Mouse (Mus musculus) heart, postnatal 4 days (tissue): Measurements from ENCODE around the gene Ptges3l. TPM values are rescaled to one million over a fixed set of nuclear protein-coding genes. Genes with fewer than 3 reads are reported as not detected.
A peak's percentile ranks its signal among the peaks of the same experiment; 100 is the strongest.
"Not testable (repeated sequence)": the region's sequence is repeated elsewhere in the genome, so short reads cannot be mapped to it uniquely, and the experiment has no call there.

Experiments used
- DNase-seq: peaks from one replicate; pipeline ENCODE4 v3.0.0; 2021
- microRNA-seq, 2 experiments: library from miRNA; unstranded; fragments of <30 nt; microRNA quantifications; one replicate each; pipeline ENCODE4 v1.2.0; 2021 to 2022
- total RNA-seq, 2 experiments: library from RNA; stranded (reverse); gene quantifications; 2 replicates each; pipeline ENCODE4 v1.2.3; 2021

The Ptges3l gene
- total RNA-seq, 2 experiments from 2014 or later = 50.6 to 52.8 TPM

DNA sequence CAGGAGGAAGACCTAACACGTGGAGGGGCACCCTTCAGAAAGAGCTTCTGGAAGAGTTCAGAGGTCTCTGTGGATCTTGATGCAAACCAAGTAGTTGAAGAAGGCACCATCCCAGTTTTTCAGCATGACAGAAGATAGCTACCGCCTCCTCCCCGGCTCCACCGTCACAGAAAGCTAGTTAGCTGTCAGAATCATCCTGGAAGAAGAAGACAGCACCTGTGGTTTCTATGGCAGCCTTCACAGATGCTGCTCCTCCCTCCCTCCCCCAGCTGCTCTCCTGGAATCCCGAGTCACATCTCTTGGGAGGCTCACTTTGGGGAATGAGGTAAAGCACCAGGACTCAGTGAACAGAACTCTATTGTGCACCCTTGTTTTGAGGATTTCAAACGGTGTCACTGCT, 6.1 kb downstream of the Ptges3l start:
- no peak for DNase-seq

DNA sequence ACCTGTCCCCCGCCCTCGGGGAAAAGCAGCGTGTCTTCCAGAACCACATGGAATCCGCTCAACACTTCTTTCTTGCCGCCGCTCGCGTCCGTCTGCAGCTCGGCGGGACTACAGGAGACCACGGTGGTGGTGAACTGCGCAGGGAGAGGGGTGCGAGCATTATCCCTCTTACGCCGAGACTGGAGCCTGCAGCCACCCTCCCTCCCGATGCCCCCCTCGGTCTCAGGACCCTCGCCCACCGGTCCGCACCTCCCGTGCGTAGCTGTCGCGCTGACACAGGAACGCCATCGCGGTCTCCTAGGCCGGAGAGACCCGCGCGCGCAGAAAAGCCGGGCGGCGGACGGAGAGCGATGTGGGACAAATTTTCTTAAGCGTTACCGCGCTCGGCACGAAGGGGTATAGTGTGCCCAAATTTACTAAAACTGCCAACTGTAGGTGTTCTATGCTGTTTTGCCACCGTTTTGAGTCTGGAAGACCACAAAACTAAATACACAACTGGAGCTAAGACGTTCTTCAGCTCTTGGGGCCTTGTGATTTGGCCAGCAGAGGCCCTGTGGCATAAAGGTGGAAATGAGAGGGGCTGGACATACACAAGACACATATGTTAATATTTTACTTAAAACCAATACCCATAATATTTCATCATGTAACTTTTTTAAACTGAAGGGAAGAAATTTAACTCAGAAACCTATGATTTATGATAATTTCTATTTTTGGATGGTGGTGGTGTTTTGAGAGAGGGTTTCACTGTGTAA, 7.9 kb downstream of the Ptges3l start, which contains the start of gene Aarsd1:
TSS of gene Aarsd1 (minus strand) at position 515 of the 755 bp plus-strand sequence.
- peak; percentile 94 for DNase-seq

DNA sequence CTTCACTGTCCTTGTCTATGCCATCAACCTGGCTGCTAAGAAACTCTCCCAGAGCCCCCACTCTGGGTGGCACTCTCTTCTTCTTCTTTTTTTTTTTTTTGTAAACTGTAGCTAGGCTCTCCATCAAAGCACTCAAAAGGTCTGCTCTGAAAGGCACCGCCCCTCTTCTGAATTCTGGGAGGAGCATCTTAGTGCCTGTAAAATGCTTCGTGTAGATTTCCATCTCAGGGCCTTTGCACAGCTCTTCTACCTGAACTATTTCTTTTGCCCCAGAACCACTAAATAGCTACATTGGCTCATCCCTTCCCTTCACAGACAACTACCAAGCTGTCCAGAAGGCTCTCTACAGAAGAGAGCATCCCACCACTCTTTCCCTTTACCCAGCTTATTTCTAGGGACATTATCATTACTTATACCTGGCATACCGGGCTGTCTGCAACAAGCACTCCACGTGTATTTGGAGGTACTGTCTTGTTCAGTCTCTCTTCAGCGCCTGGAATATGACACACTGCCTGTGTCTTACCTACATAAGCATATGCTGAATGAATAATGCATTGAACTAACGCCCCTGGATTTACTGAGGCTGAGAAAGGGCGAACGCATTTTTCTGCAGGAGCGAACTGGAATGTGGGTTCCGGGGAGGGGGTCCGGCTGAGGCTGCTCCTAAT, 8.6 kb downstream of the Ptges3l start:
- DNase-seq = no peak

DNA sequence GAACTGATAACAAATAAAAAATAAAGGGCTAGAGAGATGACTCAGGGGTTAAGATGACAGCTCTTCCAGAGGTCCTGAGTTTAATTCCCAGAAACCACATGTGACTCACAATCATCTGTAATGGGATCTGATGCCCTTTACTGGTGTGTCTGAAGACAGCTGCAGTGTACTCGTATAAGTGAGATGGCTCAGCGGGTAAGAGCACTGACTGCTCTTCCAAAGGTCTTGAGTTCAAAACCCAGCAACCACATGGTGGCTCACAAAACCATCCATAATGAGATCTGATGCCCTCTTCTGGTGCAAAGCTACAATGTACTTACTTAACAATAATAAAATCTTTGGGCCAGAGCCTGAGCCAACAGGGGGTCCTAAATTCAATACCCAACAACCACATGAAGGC, 9.8 kb downstream of the Ptges3l start:
- no peak for DNase-seq

DNA sequence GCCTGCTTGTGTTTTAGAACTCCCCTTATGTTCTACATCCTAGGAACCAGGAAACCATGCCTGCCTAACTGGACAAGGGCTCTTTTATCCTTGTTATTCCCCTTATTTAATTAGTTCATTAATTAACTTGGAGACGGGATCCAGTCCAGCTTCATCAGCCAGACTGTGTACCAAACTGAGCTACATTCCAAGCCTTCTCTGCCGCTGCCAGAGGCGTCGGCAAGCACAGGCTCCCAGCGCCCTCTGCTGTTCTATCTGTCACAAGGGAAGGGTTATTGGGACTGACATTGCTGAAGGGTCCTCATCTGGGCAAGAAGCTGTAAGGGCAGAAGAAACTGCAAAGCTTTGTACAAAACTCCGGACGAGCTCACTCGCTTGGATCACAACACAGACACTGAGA, 30.0 kb downstream of the Ptges3l start:
- DNase-seq = peak; percentile 86

DNA sequence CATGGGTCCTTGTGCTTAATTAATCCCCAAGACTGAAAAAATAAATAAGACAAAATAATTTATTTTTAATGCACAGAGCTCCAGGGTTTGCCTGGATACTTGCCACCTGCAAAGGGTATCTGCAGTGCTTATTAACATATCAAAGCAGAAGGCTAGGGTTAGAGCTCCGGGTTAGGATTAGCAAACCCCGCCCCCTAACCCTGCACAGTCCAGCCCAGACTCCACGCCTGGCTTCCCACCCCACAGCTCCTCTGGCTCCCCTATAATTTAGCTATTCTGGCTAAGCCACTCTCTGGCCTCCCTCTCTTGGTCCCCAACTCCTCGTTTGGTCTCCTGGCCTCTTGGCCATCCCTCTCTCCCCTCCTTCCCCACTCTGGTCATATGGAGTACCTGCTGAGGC, 43.3 kb downstream of the Ptges3l start:
- no peak for DNase-seq

DNA sequence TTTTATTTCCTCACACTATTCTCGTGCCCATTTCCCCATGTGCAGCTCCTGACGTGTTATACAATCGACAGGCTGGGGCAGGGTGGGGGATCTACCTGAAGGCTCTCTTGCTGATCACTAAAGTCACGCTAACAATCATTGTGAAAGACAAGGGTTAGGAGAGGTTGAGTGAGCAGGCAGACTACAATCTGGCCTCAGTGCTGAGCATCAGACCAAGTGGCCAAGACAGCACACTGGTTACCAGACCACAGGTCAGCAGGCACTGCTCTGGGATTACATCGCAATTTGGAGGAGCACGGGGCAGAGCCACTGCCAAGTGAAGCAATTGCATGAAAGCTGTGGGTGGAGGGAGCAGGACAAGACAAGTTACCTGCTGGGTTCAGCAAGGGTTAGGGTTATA, 46.2 kb downstream of the Ptges3l start:
- DNase-seq = no peak

DNA sequence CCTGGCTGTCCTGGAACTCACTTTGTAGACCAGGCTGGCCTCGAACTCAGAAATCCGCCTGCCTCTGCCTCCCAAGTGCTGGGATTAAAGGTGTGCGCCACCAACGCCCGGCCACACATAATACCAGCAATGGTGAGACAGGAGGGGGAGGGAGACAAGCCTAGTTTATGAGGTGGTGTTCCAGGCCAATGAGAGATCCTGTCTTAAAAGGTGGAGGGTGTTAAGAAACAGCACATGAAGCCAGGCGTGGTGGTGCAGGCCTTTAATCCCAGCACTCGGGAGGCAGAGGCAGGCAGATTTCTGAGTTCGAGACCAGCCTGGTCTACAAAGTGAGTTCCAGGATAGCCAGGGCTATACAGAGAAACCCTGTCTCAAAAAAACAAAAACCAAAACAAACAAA, 46.9 kb downstream of the Ptges3l start:
- DNase-seq = not testable (repeated sequence)

DNA sequence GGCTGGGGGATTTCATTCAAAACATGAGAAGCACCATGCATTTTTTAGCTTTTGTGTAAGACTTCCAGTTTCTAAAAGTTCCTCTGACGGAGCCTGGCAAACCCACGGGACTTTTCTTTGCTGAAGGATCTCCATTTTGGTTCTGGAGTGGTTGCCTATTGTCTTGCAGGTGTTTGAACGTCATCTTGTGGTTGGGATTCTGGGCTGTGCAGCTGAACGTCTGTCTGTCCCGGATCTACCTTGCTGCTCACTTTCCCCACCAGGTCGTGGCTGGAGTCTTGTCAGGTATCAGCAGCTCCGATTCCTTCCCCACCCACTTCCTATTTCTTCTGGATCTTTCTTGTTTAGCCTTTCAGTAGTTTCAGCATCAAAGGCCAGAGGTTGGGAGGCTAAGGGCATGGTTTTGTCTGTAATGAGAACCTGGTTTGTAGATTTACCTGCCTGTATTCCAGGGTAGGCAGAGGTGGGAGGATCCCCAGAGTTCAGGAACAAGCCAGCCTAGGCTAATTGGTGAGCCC, 50.7 kb downstream of the Ptges3l start:
- DNase-seq = no peak

DNA sequence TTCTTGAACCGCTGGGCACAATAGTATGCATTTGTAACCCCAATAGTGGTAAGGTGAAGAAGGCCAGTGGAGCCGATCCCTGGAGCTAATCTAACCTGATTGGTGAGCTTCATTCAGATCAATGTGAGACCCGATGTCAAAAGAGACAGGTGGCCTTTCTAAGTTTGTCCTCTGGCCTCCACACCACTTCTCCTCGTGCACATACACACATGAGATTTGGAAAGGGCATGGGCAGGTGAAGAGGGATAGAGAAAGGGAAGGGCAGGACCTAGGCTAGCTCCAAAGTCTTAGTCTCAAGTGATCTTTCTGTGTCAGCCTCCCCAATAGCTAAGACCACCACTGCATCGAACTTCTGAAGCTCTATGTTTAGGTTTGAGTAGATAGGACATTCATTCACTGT, 55.0 kb downstream of the Ptges3l start:
- no peak for DNase-seq

Small RNA genes lying within 50 kb of the gene (microRNA-seq; reads per million reads assigned to microRNA genes)
- gene Mir6929 = 4.7 to 5.2 reads per million in 2 experiments

Other genes starting within 250 kb of the Ptges3l start
- gene Ccr10, start 249.9 kb downstream of the Ptges3l start, total RNA-seq = not detected
- gene Ezh1, start 198.9 kb downstream of the Ptges3l start, total RNA-seq = 10 to 100 TPM; 14.7 to 15.0 TPM
- 100 to 1,000 TPM; 122 to 134 TPM for gene Ramp2, start 179.3 kb downstream of the Ptges3l start, total RNA-seq
- gene Vps25, start 171.6 kb downstream of the Ptges3l start, total RNA-seq = 10 to 100 TPM; 87.6 to 88.7 TPM
- 1 to 10 TPM; 4.5 to 7.2 TPM for gene Wnk4, start 164.8 kb downstream of the Ptges3l start, total RNA-seq
- gene Cntd1, start 146.3 kb downstream of the Ptges3l start, total RNA-seq = under 1 TPM; 0.41 to 0.47 TPM
- gene Coa3, start 146.2 kb downstream of the Ptges3l start, total RNA-seq = 10 to 100 TPM; 86.3 to 90.1 TPM
- 100 to 1,000 TPM; 103 to 106 TPM for gene Becn1, start 123.0 kb downstream of the Ptges3l start, total RNA-seq
- 100 to 1,000 TPM in 1 of 2 experiments, 10 to 100 TPM in 1; 88.7 to 103 TPM for gene Psme3, start 109.1 kb downstream of the Ptges3l start, total RNA-seq
- 1 to 10 TPM; 2.9 to 3.2 TPM for gene Aoc2, start 100.3 kb downstream of the Ptges3l start, total RNA-seq
- 10 to 100 TPM; 29.5 to 31.3 TPM for gene Aoc3, start 94.7 kb downstream of the Ptges3l start, total RNA-seq
- not detected for gene G6pc, start 57.8 kb downstream of the Ptges3l start, total RNA-seq
- 10 to 100 TPM; 25.0 to 27.1 TPM for gene Aarsd1, start 7.7 kb downstream of the Ptges3l start, total RNA-seq
- gene Gm27029, start 537 bp downstream of the Ptges3l start, total RNA-seq = 1 to 10 TPM; 3.0 to 8.8 TPM
- 10 to 100 TPM in 1 of 2 experiments, 1 to 10 TPM in 1; 9.0 to 12.4 TPM for gene Rundc1, start 248 bp downstream of the Ptges3l start, total RNA-seq
- gene Rpl27, start 17.0 kb upstream of the Ptges3l start, total RNA-seq = 10 to 100 TPM; 69.0 to 72.5 TPM
- gene Ifi35, start 23.1 kb upstream of the Ptges3l start, total RNA-seq = 10 to 100 TPM; 12.0 to 13.1 TPM
- gene Rnd2, start 39.7 kb upstream of the Ptges3l start, total RNA-seq = 10 to 100 TPM; 11.5 to 11.7 TPM
- 10 to 100 TPM; 59.5 to 60.4 TPM for gene Vat1, start 40.9 kb upstream of the Ptges3l start, total RNA-seq
- 10 to 100 TPM; 10.6 to 10.9 TPM for gene Brca1, start 126.6 kb upstream of the Ptges3l start, total RNA-seq
- gene Nbr1, start 126.8 kb upstream of the Ptges3l start, total RNA-seq = 100 to 1,000 TPM; 116 to 120 TPM
- gene Tmem106a, start 156.9 kb upstream of the Ptges3l start, total RNA-seq = 1 to 10 TPM; 7.9 TPM
- gene Gm11634, start 173.9 kb upstream of the Ptges3l start, total RNA-seq = not detected
- 10 to 100 TPM; 29.2 to 35.0 TPM for gene Rdm1, start 201.9 kb upstream of the Ptges3l start, total RNA-seq
- 10 to 100 TPM; 17.9 to 20.5 TPM for gene Arl4d, start 240.2 kb upstream of the Ptges3l start, total RNA-seq